Mouse (Mus musculus) testis, adult 2 months (tissue): ENCODE measurements at regions not wholly inside any gene's neighbourhood (a gene's known extent, or its start where the extent isn't known, plus 50 kb on each side); places are given as distances from the start of the nearest gene placed in this dataset.

Source experiments
- CTCF ChIP-seq: fragments of 200-500 bp; IDR thresholded peaks from 2 replicates; pipeline ENCODE4 v1.5.1; 2012; ENCODE audit warnings: low read depth, mild to moderate bottlenecking, inconsistent platforms, low read length, moderate library complexity; ENCODE audit not compliant: control insufficient read depth, insufficient read depth, insufficient replicate concordance
- POLR2A ChIP-seq: fragments of 200-500 bp; IDR thresholded peaks from 2 replicates; pipeline ENCODE4 v1.6.1; 2012; ENCODE audit warnings: low read depth, mild to moderate bottlenecking, inconsistent platforms, low read length, moderate library complexity; ENCODE audit not compliant: control insufficient read depth

- TF ChIP-seq POLR2A (no peak), CTCF (no peak)
Measured at GRCm38 (mm10) chr5:111814893-111815760, 81.4 kb downstream of the Gm26897 start.
